Mouse (Mus musculus) megakaryocyte, embryonic 14.5 days (primary cell): ENCODE results near the gene Fam227b. TPM values are rescaled to one million over a fixed set of nuclear protein-coding genes. Genes with fewer than 3 reads are reported as not detected.

Experiments used
- H3K27me3 ChIP-seq: replicated peaks from 2 replicates; pipeline ENCODE3; 2012; ENCODE audit warnings: inconsistent platforms
- H3K36me3 ChIP-seq: replicated peaks from 2 replicates; pipeline ENCODE3; 2012; ENCODE audit warnings: low read length, inconsistent platforms, mixed read lengths
- H3K4me1 ChIP-seq: 2 replicates; pipeline ENCODE4 v1.6.1; 2012; ENCODE audit warnings: inconsistent platforms
- H3K4me3 ChIP-seq: replicated peaks from 2 replicates; pipeline ENCODE3; 2012; ENCODE audit warnings: moderate library complexity, mild to moderate bottlenecking, inconsistent platforms
- H3K9me3 ChIP-seq: 2 replicates; pipeline ENCODE4 v1.6.1; 2012; ENCODE audit warnings: inconsistent platforms
- FLI1 ChIP-seq: IDR thresholded peaks from 2 replicates; pipeline ENCODE4 v1.6.1; 2012; ENCODE audit warnings: low read length, inconsistent platforms, mixed read lengths
- GATA1 ChIP-seq: IDR thresholded peaks from 3 replicates; pipeline ENCODE4 v1.6.1; 2012; ENCODE audit warnings: mixed read lengths, low read length, inconsistent platforms, borderline replicate concordance
- polyA plus RNA-seq: library from polyadenylated mRNA; stranded (reverse); fragments of >175 nt; gene quantifications from 2 replicates; pipeline ENCODE4 v1.2.3, GENCODE M21; 2012; ENCODE audit warnings: low replicate concordance; ENCODE audit not compliant: insufficient read depth

The Fam227b gene
- polyA plus RNA-seq, 1 experiment, result not detected

GRCm38 (mm10) chr2:125936396-125936795 is 215.4 kb downstream of the Fam227b start:
- H3K4me1 ChIP-seq, result peaks cover 91% of the 10 kb centered on the region
- no peak overlapping the region for H3K4me3 ChIP-seq
- TF ChIP-seq GATA1 (no peak), FLI1 (no peak)
- H3K36me3 ChIP-seq, result peaks cover 84% of the 10 kb centered on the region
- H3K9me3 ChIP-seq, result no peaks in the 10 kb centered on the region
- H3K27me3 ChIP-seq, result no peaks in the 10 kb centered on the region

GRCm38 (mm10) chr2:125933977-125934376 is 217.8 kb downstream of the Fam227b start:
- no peaks in the 10 kb centered on the region for H3K27me3 ChIP-seq
- TF ChIP-seq FLI1 (no peak), GATA1 (no peak)
- H3K9me3 ChIP-seq, result no peaks in the 10 kb centered on the region
- H3K4me1 ChIP-seq, result peaks cover 92% of the 10 kb centered on the region
- H3K4me3 ChIP-seq, result no peak overlapping the region
- H3K36me3 ChIP-seq, result peaks cover 85% of the 10 kb centered on the region

Other genes starting within 250 kb of the Fam227b start
- gene Fgf7, start 117.3 kb downstream of the Fam227b start, polyA plus RNA-seq, result not detected in 2 replicates
- gene Dtwd1, start 137 bp upstream of the Fam227b start, polyA plus RNA-seq, result 0.57 TPM in 1 of 2 replicates, not detected in the other
- gene Gm17555, start 63.1 kb upstream of the Fam227b start, polyA plus RNA-seq, result not detected in 2 replicates